In genomic region chr2:143018591-143019130, GRCm38 (mm10) we compare ENCODE assay signal across 17 mouse cellular contexts. TPM values are rescaled to one million over a fixed set of nuclear protein-coding genes. Genes with fewer than 3 reads are reported as not detected.
DNase-seq lines count a peak whose midpoint lies in the region; ATAC-seq lines count a peak whose summit lies in the region.
"Had no signal": no experiment of that assay in that cellular context is flagged by ENCODE, and none has a peak within 500 bp of the region (broad histone marks: within the 10 kb centered on the region; RNA-seq: fewer than 3 reads in every experiment).

No protein-coding gene starts in this region.

- H3K4me2 ChIP-seq in midbrain, embryonic 14.5 days (ENCODE audit: low read length), result no peak overlapping the region
- H3K4me2 ChIP-seq in midbrain, embryonic 13.5 days (replicated peaks), result no peak overlapping the region
- H3K4me2 ChIP-seq in limb, embryonic 12.5 days, result peak overlapping the region; percentile 35

- 47% methylated on average over 5 of the region's 5 CpGs for WGBS in midbrain, embryonic 14.5 days
- 49% methylated on average over 5 of the region's 5 CpGs for WGBS in midbrain, embryonic 13.5 days
- 1% methylated on average over 5 of the region's 5 CpGs for WGBS in limb, embryonic 12.5 days

- H3K4me3 ChIP-seq in midbrain, embryonic 14.5 days (replicated peaks; ENCODE audit: low read depth, low read length), result no peak overlapping the region
- H3K4me3 ChIP-seq in midbrain, embryonic 13.5 days (replicated peaks), result no peak overlapping the region
- H3K4me3 ChIP-seq in limb, embryonic 12.5 days (replicated peaks), result no peak overlapping the region

- H3K9me3 ChIP-seq in midbrain, embryonic 14.5 days (ENCODE audit: control insufficient read depth, low read length), result no peaks in the 10 kb centered on the region
- H3K9me3 ChIP-seq in midbrain, embryonic 13.5 days, result no peaks in the 10 kb centered on the region
- H3K9me3 ChIP-seq in limb, embryonic 12.5 days, result no peaks in the 10 kb centered on the region

- H3K36me3 ChIP-seq in midbrain, embryonic 14.5 days (ENCODE audit: control insufficient read depth, insufficient read depth, low read length), result no peaks in the 10 kb centered on the region
- no peaks in the 10 kb centered on the region for H3K36me3 ChIP-seq in midbrain, embryonic 13.5 days
- H3K36me3 ChIP-seq in limb, embryonic 12.5 days, result no peaks in the 10 kb centered on the region

- no peak overlapping the region for H3K27ac ChIP-seq in midbrain, embryonic 14.5 days (replicated peaks; ENCODE audit: low read depth, low read length)
- no peak overlapping the region for H3K27ac ChIP-seq in midbrain, embryonic 13.5 days
- 0 out of 2 replicates have a peak overlapping the region, but pooled peaks have one; percentile 24 for H3K27ac ChIP-seq in limb, embryonic 12.5 days

- H3K4me1 ChIP-seq in midbrain, embryonic 14.5 days (ENCODE audit: control insufficient read depth, insufficient read depth, low read length), result no peaks in the 10 kb centered on the region
- no peaks in the 10 kb centered on the region for H3K4me1 ChIP-seq in midbrain, embryonic 13.5 days (replicated peaks)
- H3K4me1 ChIP-seq in limb, embryonic 12.5 days (replicated peaks), result peaks cover 19% of the 10 kb centered on the region

- peak; percentile 77 for ATAC-seq in frontal cortex, adult (ENCODE audit: low TSS enrichment)
- no peak for ATAC-seq in midbrain, embryonic 14.5 days (ENCODE audit: low FRiP score, low TSS enrichment)
- no peak for ATAC-seq in midbrain, embryonic 13.5 days
- ATAC-seq in limb, embryonic 12.5 days (ENCODE audit: insufficient number of reproducible peaks, insufficient read depth, low FRiP score, low TSS enrichment, low read depth), result peak; percentile 92
- ATAC-seq in erythroid progenitor cell, adult 5-6 weeks (replicated peaks; ENCODE audit: low FRiP score, poor library complexity, severe bottlenecking), result no peak
- ATAC-seq: activated CD4-positive, CD25-positive, alpha-beta regulatory T cell, adult 4 months; forebrain, embryonic 14.5 days had no signal

- no peak for DNase-seq in frontal cortex, postnatal 14 days (ENCODE audit: low spot score in 2 of 2)
- peak; percentile 28 for DNase-seq in midbrain, embryonic 14.5 days
- DNase-seq in liver, result no peak
- DNase-seq in adrenal gland, postnatal 25 days, result no peak
- DNase-seq: cerebellum, postnatal 36 days; gastrocnemius, postnatal 36 days; kidney, adult 8-10 months; right cerebral cortex, postnatal 14 days had no signal

- H3K27me3 ChIP-seq in midbrain, embryonic 14.5 days (ENCODE audit: control insufficient read depth, insufficient read depth, low read length), result no peaks in the 10 kb centered on the region
- H3K27me3 ChIP-seq in midbrain, embryonic 13.5 days, result no peaks in the 10 kb centered on the region
- H3K27me3 ChIP-seq in limb, embryonic 12.5 days, result no peaks in the 10 kb centered on the region; the same call in 1 of the 2 replicates

- H3K9ac ChIP-seq in midbrain, embryonic 14.5 days (replicated peaks; ENCODE audit: low read length), result no peak overlapping the region
- no peak overlapping the region for H3K9ac ChIP-seq in midbrain, embryonic 13.5 days (replicated peaks)
- no peak overlapping the region for H3K9ac ChIP-seq in limb, embryonic 12.5 days (replicated peaks)

RNA-seq across cellular contexts. Expression of gene Snrpb2, which starts 44.2 kb away (rescaled TPM):
- 56.8 and 71.0 TPM in 2 replicates for polyA plus RNA-seq in midbrain, embryonic 14.5 days (2014; fragmentation: Nextera tagmentation; extraction: Ambion mirVana)
- 80.8 and 98.0 TPM in 2 replicates for polyA plus RNA-seq in midbrain, embryonic 13.5 days (2015; fragmentation: Nextera tagmentation; extraction: Ambion mirVana)
- polyA plus RNA-seq in limb, embryonic 12.5 days (2016; fragmentation: Nextera tagmentation; extraction: Ambion mirVana), result 106 and 110 TPM in 2 replicates
- total RNA-seq in erythroid progenitor cell, adult 5-6 weeks (2015; ENCODE audit: low replicate concordance), result 30.2 and 30.6 TPM in 2 replicates
- total RNA-seq in erythroid progenitor cell, adult 5-6 weeks (2017; ENCODE audit: low replicate concordance), result 6.9 and 24.4 TPM in 2 replicates
- total RNA-seq in adrenal gland, postnatal 25 days (2021), result 44.4 and 47.1 TPM in 2 replicates

RNA-seq across cellular contexts. Expression of gene Otor, which starts 59.6 kb away (rescaled TPM):
- polyA plus RNA-seq in midbrain, embryonic 14.5 days (2014; fragmentation: Nextera tagmentation; extraction: Ambion mirVana), result 1.8 and 4.8 TPM in 2 replicates
- 3.7 and 5.5 TPM in 2 replicates for polyA plus RNA-seq in midbrain, embryonic 13.5 days (2015; fragmentation: Nextera tagmentation; extraction: Ambion mirVana)
- 9.5 and 10.4 TPM in 2 replicates for polyA plus RNA-seq in limb, embryonic 12.5 days (2016; fragmentation: Nextera tagmentation; extraction: Ambion mirVana)
- not detected in 2 replicates for total RNA-seq in erythroid progenitor cell, adult 5-6 weeks (2015; ENCODE audit: low replicate concordance)
- not detected in 2 replicates for total RNA-seq in erythroid progenitor cell, adult 5-6 weeks (2017; ENCODE audit: low replicate concordance)
- total RNA-seq in adrenal gland, postnatal 25 days (2021), result not detected in 2 replicates
- total RNA-seq: ES-E14; gastrocnemius, postnatal 36 days; megakaryocyte progenitor cell, adult 5-6 weeks had no signal
- polyA plus RNA-seq: activated CD4-positive, CD25-positive, alpha-beta regulatory T cell, adult 4 months; liver, embryonic 16.5 days had no signal

Comparison
In these comparisons a context has a peak if more than half of its experiments do, and no peak if none do; other contexts are left out.
1. ATAC-seq: peak in frontal cortex, adult (single experiment) and limb, embryonic 12.5 days (single experiment); none in midbrain, embryonic 14.5 days (single experiment), midbrain, embryonic 13.5 days (single experiment) and erythroid progenitor cell, adult 5-6 weeks (single experiment).